Comparison of ENCODE assay signal across 23 mouse cellular contexts in genomic region chr6:119225226-119225625, GRCm38 (mm10). TPM values are rescaled to one million over a fixed set of nuclear protein-coding genes. Genes with fewer than 3 reads are reported as not detected.
DNase-seq lines count a peak whose midpoint lies in the region; ATAC-seq and TF ChIP-seq lines count a peak whose summit lies in the region.
"Had no signal": no experiment of that assay in that cellular context is flagged by ENCODE, and none has a peak within 500 bp of the region (broad histone marks: within the 10 kb centered on the region; RNA-seq: fewer than 3 reads in every experiment).

No protein-coding gene starts in this region.

- 80% methylated on average over 12 of the region's 12 CpGs for WGBS in embryonic facial prominence, embryonic 12.5 days
- 87% methylated on average over 12 of the region's 12 CpGs for WGBS in embryonic facial prominence, embryonic 10.5 days
- 74% methylated on average over 12 of the region's 12 CpGs for WGBS in forebrain, embryonic 16.5 days
- WGBS in midbrain, embryonic 14.5 days: 82% methylated on average over 12 of the region's 12 CpGs
- WGBS in thymus, adult 2 months: 90% methylated on average over 12 of the region's 12 CpGs

- H3K4me2 ChIP-seq in embryonic facial prominence, embryonic 12.5 days (replicated peaks): no peak overlapping the region
- no peak overlapping the region for H3K4me2 ChIP-seq in forebrain, embryonic 16.5 days (ENCODE audit: low read length)
- no peak overlapping the region for H3K4me2 ChIP-seq in midbrain, embryonic 14.5 days (ENCODE audit: low read length)
- H3K4me2 ChIP-seq: midbrain, embryonic 12.5 days; neural tube, embryonic 12.5 days; stomach, embryonic 15.5 days had no signal

- H3K9ac ChIP-seq in embryonic facial prominence, embryonic 12.5 days: no peak overlapping the region
- H3K9ac ChIP-seq in forebrain, embryonic 16.5 days (replicated peaks; ENCODE audit: low read depth, low read length): no peak overlapping the region
- H3K9ac ChIP-seq in midbrain, embryonic 14.5 days (replicated peaks; ENCODE audit: low read length): no peak overlapping the region
- H3K9ac ChIP-seq: midbrain, embryonic 12.5 days; neural tube, embryonic 12.5 days; stomach, embryonic 15.5 days had no signal

- no peak overlapping the region for H3K4me3 ChIP-seq in embryonic facial prominence, embryonic 12.5 days
- H3K4me3 ChIP-seq in embryonic facial prominence, embryonic 10.5 days: no peak overlapping the region
- no peak overlapping the region for H3K4me3 ChIP-seq in layer of hippocampus, adult 2 months
- no peak overlapping the region for H3K4me3 ChIP-seq in forebrain, embryonic 16.5 days (replicated peaks; ENCODE audit: low read length)
- no peak overlapping the region for H3K4me3 ChIP-seq in midbrain, embryonic 14.5 days (replicated peaks; ENCODE audit: low read depth, low read length)
- H3K4me3 ChIP-seq in thymus, adult 2 months (ENCODE audit: control insufficient read depth, insufficient read depth, low read length): no peak overlapping the region
- H3K4me3 ChIP-seq: midbrain, embryonic 12.5 days; neural tube, embryonic 12.5 days; stomach, embryonic 15.5 days had no signal

- H3K9me3 ChIP-seq in embryonic facial prominence, embryonic 12.5 days: no peaks in the 10 kb centered on the region
- H3K9me3 ChIP-seq in embryonic facial prominence, embryonic 10.5 days: no peaks in the 10 kb centered on the region
- no peaks in the 10 kb centered on the region for H3K9me3 ChIP-seq in forebrain, embryonic 16.5 days (ENCODE audit: control insufficient read depth, low read length)
- no peaks in the 10 kb centered on the region for H3K9me3 ChIP-seq in midbrain, embryonic 14.5 days (ENCODE audit: control insufficient read depth, low read length)
- H3K9me3 ChIP-seq: midbrain, embryonic 12.5 days; neural tube, embryonic 12.5 days; stomach, embryonic 15.5 days had no signal

- ATAC-seq in embryonic facial prominence, embryonic 12.5 days (ENCODE audit: insufficient number of reproducible peaks, insufficient read depth, low FRiP score, low TSS enrichment): 0 out of 2 replicates have a peak, but pooled peaks have one; percentile 11
- peak; percentile 37 for ATAC-seq in forebrain, embryonic 16.5 days
- ATAC-seq in midbrain, embryonic 14.5 days (ENCODE audit: low FRiP score, low TSS enrichment): 0 out of 2 replicates have a peak, but pooled peaks have one; percentile 11
- ATAC-seq: intestine, postnatal 0 days had no signal

- no peak for DNase-seq in embryonic facial prominence, embryonic 10.5 days (ENCODE audit: low spot score)
- DNase-seq in layer of hippocampus, adult 2 months (ENCODE audit: low spot score in 2 of 2): peak in 1 of 2 experiments; percentile 8
- DNase-seq in layer of hippocampus, adult 11-12 months (ENCODE audit: low spot score): no peak
- DNase-seq in midbrain, embryonic 14.5 days: no peak
- DNase-seq in thymus, adult 2 months: no peak
- no peak for DNase-seq in spleen, postnatal 10 days (ENCODE audit: low spot score in 2 of 2)
- DNase-seq: adrenal gland, postnatal 25 days; heart, postnatal 4 days; lung, adult 2 months; spleen, adult 18-20 months; thymus, postnatal 25 days had no signal

- peaks cover 4% of the 10 kb centered on the region; the same call in 1 of the 2 replicates for H3K36me3 ChIP-seq in embryonic facial prominence, embryonic 12.5 days
- peaks cover 10% of the 10 kb centered on the region; the same call in 1 of the 2 replicates for H3K36me3 ChIP-seq in embryonic facial prominence, embryonic 10.5 days (replicated peaks)
- H3K36me3 ChIP-seq in forebrain, embryonic 16.5 days (ENCODE audit: control insufficient read depth, insufficient read depth): no peaks in the 10 kb centered on the region
- peaks cover 5% of the 10 kb centered on the region; the same call in 1 of the 2 replicates for H3K36me3 ChIP-seq in midbrain, embryonic 14.5 days (ENCODE audit: control insufficient read depth, insufficient read depth, low read length)
- H3K36me3 ChIP-seq in thymus, adult 2 months (ENCODE audit: control insufficient read depth, insufficient read depth, low read length): no peaks in the 10 kb centered on the region
- H3K36me3 ChIP-seq: stomach, embryonic 15.5 days had no signal

- H3K27ac ChIP-seq in embryonic facial prominence, embryonic 12.5 days: no peak overlapping the region
- no peak overlapping the region for H3K27ac ChIP-seq in embryonic facial prominence, embryonic 10.5 days (replicated peaks)
- H3K27ac ChIP-seq in layer of hippocampus, adult 2 months: peak overlapping the region; percentile 66; the same call in 1 of the 2 replicates
- H3K27ac ChIP-seq in forebrain, embryonic 16.5 days (ENCODE audit: low read length): no peak overlapping the region
- no peak overlapping the region for H3K27ac ChIP-seq in midbrain, embryonic 14.5 days (replicated peaks; ENCODE audit: low read depth, low read length)
- no peak overlapping the region for H3K27ac ChIP-seq in thymus, adult 2 months (ENCODE audit: control insufficient read depth, insufficient read depth, low read length)
- H3K27ac ChIP-seq: kidney, postnatal 0 days; midbrain, embryonic 12.5 days; neural tube, embryonic 12.5 days had no signal

- no peak for TF ChIP-seq POLR2A in thymus, adult 2 months (IDR thresholded peaks at IDR 0.05; ENCODE audit: control insufficient read depth, extremely low read depth, insufficient read depth, low read length, poor library complexity)

- TF ChIP-seq CTCF in layer of hippocampus, adult 2 months (conservative IDR thresholded peaks at IDR 0.05): no peak
- no peak for TF ChIP-seq CTCF in thymus, adult 2 months (IDR thresholded peaks at IDR 0.05; ENCODE audit: borderline replicate concordance, control insufficient read depth, extremely low read depth, insufficient read depth, low read length, poor library complexity)

- H3K4me1 ChIP-seq in embryonic facial prominence, embryonic 12.5 days: no peaks in the 10 kb centered on the region
- H3K4me1 ChIP-seq in embryonic facial prominence, embryonic 10.5 days: no peaks in the 10 kb centered on the region
- peaks cover 19% of the 10 kb centered on the region for H3K4me1 ChIP-seq in forebrain, embryonic 16.5 days (replicated peaks; ENCODE audit: control insufficient read depth, insufficient read depth, low read length)
- H3K4me1 ChIP-seq in midbrain, embryonic 14.5 days (ENCODE audit: control insufficient read depth, insufficient read depth, low read length): no peaks in the 10 kb centered on the region; the same call in none of the 2 replicates
- H3K4me1 ChIP-seq in thymus, adult 2 months (replicated peaks; ENCODE audit: control insufficient read depth, insufficient read depth, low read length): no peaks in the 10 kb centered on the region
- H3K4me1 ChIP-seq: neural tube, embryonic 12.5 days; stomach, embryonic 15.5 days had no signal

- no peaks in the 10 kb centered on the region for H3K27me3 ChIP-seq in embryonic facial prominence, embryonic 12.5 days
- no peaks in the 10 kb centered on the region for H3K27me3 ChIP-seq in embryonic facial prominence, embryonic 10.5 days (replicated peaks; ENCODE audit: low read depth, poor library complexity, severe bottlenecking)
- H3K27me3 ChIP-seq in forebrain, embryonic 16.5 days (replicated peaks; ENCODE audit: control insufficient read depth, insufficient read depth, low read length): no peaks in the 10 kb centered on the region
- H3K27me3 ChIP-seq in midbrain, embryonic 14.5 days (ENCODE audit: control insufficient read depth, insufficient read depth, low read length): no peaks in the 10 kb centered on the region
- no peaks in the 10 kb centered on the region for H3K27me3 ChIP-seq in thymus, adult 2 months (ENCODE audit: control insufficient read depth, insufficient read depth, low read length)
- H3K27me3 ChIP-seq: midbrain, embryonic 12.5 days; neural tube, embryonic 12.5 days; stomach, embryonic 15.5 days had no signal

RNA-seq across cellular contexts. Expression of gene Cacna2d4, which starts 11.1 kb away (rescaled TPM):
- polyA plus RNA-seq in embryonic facial prominence, embryonic 12.5 days (2016; fragmentation: Nextera tagmentation; extraction: Ambion mirVana): not detected in 2 replicates
- not detected in 2 replicates for polyA plus RNA-seq in embryonic facial prominence, embryonic 10.5 days (2016; fragmentation: Nextera tagmentation; extraction: Ambion mirVana)
- 1 to 10 TPM; 1.8 to 1.9 TPM for total RNA-seq in layer of hippocampus, adult 2 months (2021)
- polyA plus RNA-seq in forebrain, embryonic 16.5 days (2015; fragmentation: Nextera tagmentation; extraction: Ambion mirVana): 0.06 and 0.75 TPM in 2 replicates
- polyA plus RNA-seq in midbrain, embryonic 14.5 days (2014; fragmentation: Nextera tagmentation; extraction: Ambion mirVana): 0.30 and 0.58 TPM in 2 replicates
- 32.8 and 34.8 TPM in 2 replicates for polyA plus RNA-seq in thymus, adult 2 months (2012; rRNA removed)
- total RNA-seq: adrenal gland, postnatal 25 days; heart, postnatal 4 days had no signal
- polyA plus RNA-seq: C2C12; embryonic facial prominence, embryonic 11.5 days; heart, embryonic 14.5 days; kidney, postnatal 0 days; liver, adult 2 months had no signal

RNA-seq across cellular contexts. Expression of gene Cacna1c, which starts 29.0 kb away (rescaled TPM):
- 10.2 and 11.9 TPM in 2 replicates for polyA plus RNA-seq in embryonic facial prominence, embryonic 12.5 days (2016; fragmentation: Nextera tagmentation; extraction: Ambion mirVana)
- polyA plus RNA-seq in embryonic facial prominence, embryonic 10.5 days (2016; fragmentation: Nextera tagmentation; extraction: Ambion mirVana): 4.2 and 4.9 TPM in 2 replicates
- total RNA-seq in layer of hippocampus, adult 2 months (2021): 10 to 100 TPM; 86.4 to 90.0 TPM
- polyA plus RNA-seq in forebrain, embryonic 16.5 days (2015; fragmentation: Nextera tagmentation; extraction: Ambion mirVana): 7.4 and 9.8 TPM in 2 replicates
- polyA plus RNA-seq in midbrain, embryonic 14.5 days (2014; fragmentation: Nextera tagmentation; extraction: Ambion mirVana): 7.1 and 9.6 TPM in 2 replicates
- polyA plus RNA-seq in thymus, adult 2 months (2012; rRNA removed): 0.66 and 4.8 TPM in 2 replicates
- total RNA-seq: granulocyte monocyte progenitor cell, adult 5-6 weeks had no signal
- polyA plus RNA-seq: C2C12 had no signal

RNA-seq across cellular contexts. Expression of gene Dcp1b, which starts 50.2 kb away (rescaled TPM):
- polyA plus RNA-seq in embryonic facial prominence, embryonic 12.5 days (2016; fragmentation: Nextera tagmentation; extraction: Ambion mirVana): 8.5 and 9.7 TPM in 2 replicates
- 8.4 and 8.7 TPM in 2 replicates for polyA plus RNA-seq in embryonic facial prominence, embryonic 10.5 days (2016; fragmentation: Nextera tagmentation; extraction: Ambion mirVana)
- 10 to 100 TPM; 18.6 to 21.2 TPM for total RNA-seq in layer of hippocampus, adult 2 months (2021)
- 13.7 and 15.8 TPM in 2 replicates for polyA plus RNA-seq in forebrain, embryonic 16.5 days (2015; fragmentation: Nextera tagmentation; extraction: Ambion mirVana)
- polyA plus RNA-seq in midbrain, embryonic 14.5 days (2014; fragmentation: Nextera tagmentation; extraction: Ambion mirVana): 15.6 and 16.6 TPM in 2 replicates
- polyA plus RNA-seq in thymus, adult 2 months (2012; rRNA removed): 44.2 and 48.7 TPM in 2 replicates

Comparison
In these comparisons a context has a peak if more than half of its experiments do, and no peak if none do; other contexts are left out.
1. RNA of gene Cacna2d4, which starts 11.1 kb away (polyA plus RNA-seq): 32.8 to 34.8 TPM in thymus, adult 2 months; 0.06 to 0.75 TPM in forebrain, embryonic 16.5 days, 0.30 to 0.58 TPM in midbrain, embryonic 14.5 days, not detected in embryonic facial prominence, embryonic 12.5 days and not detected in embryonic facial prominence, embryonic 10.5 days; every median in the first group is over 10 times any median in the second.
2. Peak in every context shown above with its lines, with median percentiles within 50 percentile points of each other: ATAC-seq.